9 mouse cellular contexts compared by ENCODE assay signal in genomic region chr5:107166659-107167370, GRCm38 (mm10).
DNase-seq lines count a peak whose midpoint lies in the region; ATAC-seq and TF ChIP-seq lines count a peak whose summit lies in the region.
"Had no signal": no experiment of that assay in that cellular context is flagged by ENCODE, and none has a peak within 500 bp of the region (broad histone marks: within the 10 kb centered on the region; RNA-seq: fewer than 3 reads in every experiment).

No protein-coding gene starts in this region.

- peak overlapping the region; percentile 5 for H3K4me3 ChIP-seq in cerebellum, adult 2 months (replicated peaks; ENCODE audit: insufficient read depth, low read depth, low read length)
- H3K4me3 ChIP-seq in limb, embryonic 11.5 days (ENCODE audit: low read depth, low read length) = no peak overlapping the region
- no peak overlapping the region for H3K4me3 ChIP-seq in stomach, embryonic 16.5 days (replicated peaks; ENCODE audit: low read length)
- H3K4me3 ChIP-seq: neural tube, embryonic 12.5 days had no signal

- peaks cover 6% of the 10 kb centered on the region; the same call in 1 of the 2 replicates for H3K4me1 ChIP-seq in cerebellum, adult 2 months (ENCODE audit: control insufficient read depth, insufficient read depth, low read length)
- peaks cover 13% of the 10 kb centered on the region for H3K4me1 ChIP-seq in limb, embryonic 11.5 days (ENCODE audit: control insufficient read depth, insufficient read depth, low read length)
- H3K4me1 ChIP-seq in stomach, embryonic 16.5 days (ENCODE audit: control insufficient read depth, insufficient read depth, low read length) = peaks cover 28% of the 10 kb centered on the region

- no peaks in the 10 kb centered on the region for H3K36me3 ChIP-seq in limb, embryonic 11.5 days (ENCODE audit: control insufficient read depth, insufficient read depth, low read length)
- no peaks in the 10 kb centered on the region for H3K36me3 ChIP-seq in stomach, embryonic 16.5 days (ENCODE audit: control insufficient read depth, insufficient read depth, low read length)
- H3K36me3 ChIP-seq: neural tube, embryonic 12.5 days had no signal

- peak in 1 of 2 experiments; percentile 14 for DNase-seq in cerebellum, adult 2 months
- no peak for DNase-seq in cerebellum, postnatal 10 days
- DNase-seq in urinary bladder, postnatal 36 days (ENCODE audit: low spot score in 2 of 2) = peak; percentile 52 to 72
- no peak for DNase-seq in urinary bladder, postnatal 25 days (ENCODE audit: low spot score)
- no peak for DNase-seq in limb, embryonic 11.5 days (ENCODE audit: low spot score)
- DNase-seq in B cell, adult 2 months = no peak
- no peak for DNase-seq in spleen, postnatal 14 days (ENCODE audit: low spot score in 2 of 2)

- no peak for TF ChIP-seq POLR2A in cerebellum, adult 2 months (IDR thresholded peaks at IDR 0.05; ENCODE audit: borderline replicate concordance, insufficient read depth, low read length)

- H3K4me2 ChIP-seq in limb, embryonic 11.5 days (ENCODE audit: low read depth, severe bottlenecking) = no peak overlapping the region
- peak overlapping the region; percentile 45 for H3K4me2 ChIP-seq in stomach, embryonic 16.5 days (ENCODE audit: low read depth, low read length)
- H3K4me2 ChIP-seq: neural tube, embryonic 12.5 days had no signal

- H3K9me3 ChIP-seq in limb, embryonic 11.5 days (ENCODE audit: control insufficient read depth, low read length) = no peaks in the 10 kb centered on the region
- H3K9me3 ChIP-seq in stomach, embryonic 16.5 days (replicated peaks; ENCODE audit: control insufficient read depth, low read length) = no peaks in the 10 kb centered on the region
- H3K9me3 ChIP-seq: neural tube, embryonic 12.5 days had no signal

- ATAC-seq in limb, embryonic 11.5 days (ENCODE audit: insufficient number of reproducible peaks, low FRiP score, low TSS enrichment, low read depth) = no peak
- peak; percentile 57; the same call in 1 of the 2 replicates for ATAC-seq in stomach, embryonic 16.5 days (ENCODE audit: insufficient read depth, low FRiP score)

- WGBS in cerebellum, adult 2 months = 73% methylated on average over 11 of the region's 11 CpGs
- WGBS in limb, embryonic 11.5 days = 57% methylated on average over 11 of the region's 11 CpGs
- WGBS in stomach, embryonic 16.5 days = 31% methylated on average over 11 of the region's 11 CpGs

- no peak overlapping the region for H3K9ac ChIP-seq in limb, embryonic 11.5 days (ENCODE audit: low read length)
- H3K9ac ChIP-seq in stomach, embryonic 16.5 days (ENCODE audit: low read length) = no peak overlapping the region; the same call in 1 of the 2 replicates
- H3K9ac ChIP-seq: neural tube, embryonic 12.5 days had no signal

- no peaks in the 10 kb centered on the region for H3K27me3 ChIP-seq in cerebellum, adult 2 months (ENCODE audit: control insufficient read depth, insufficient read depth, low read length)
- H3K27me3 ChIP-seq in limb, embryonic 11.5 days (ENCODE audit: control insufficient read depth, insufficient read depth, low read length) = no peaks in the 10 kb centered on the region
- H3K27me3 ChIP-seq in stomach, embryonic 16.5 days (ENCODE audit: control insufficient read depth, insufficient read depth, low read length) = no peaks in the 10 kb centered on the region
- H3K27me3 ChIP-seq: neural tube, embryonic 12.5 days had no signal

- TF ChIP-seq CTCF in cerebellum, adult 2 months (IDR thresholded peaks at IDR 0.05; ENCODE audit: borderline replicate concordance, insufficient read depth, low read depth, low read length) = no peak

- no peak overlapping the region for H3K27ac ChIP-seq in cerebellum, adult 2 months (ENCODE audit: insufficient read depth, low read length)
- peak overlapping the region; percentile 68; the same call in 1 of the 2 replicates for H3K27ac ChIP-seq in limb, embryonic 11.5 days (replicated peaks; ENCODE audit: low read depth, low read length)
- peak overlapping the region; percentile 76 for H3K27ac ChIP-seq in stomach, embryonic 16.5 days (ENCODE audit: low read length)
- H3K27ac ChIP-seq: neural tube, embryonic 12.5 days had no signal

Comparison
In these comparisons a context has a peak if more than half of its experiments do, and no peak if none do; other contexts are left out.
1. DNase-seq: peak in urinary bladder, postnatal 36 days (2 of 2); none in cerebellum, postnatal 10 days (0 of 2), urinary bladder, postnatal 25 days (single experiment), limb, embryonic 11.5 days (single experiment), B cell, adult 2 months (0 of 2) and spleen, postnatal 14 days (0 of 2).